In the genomic region with DNA sequence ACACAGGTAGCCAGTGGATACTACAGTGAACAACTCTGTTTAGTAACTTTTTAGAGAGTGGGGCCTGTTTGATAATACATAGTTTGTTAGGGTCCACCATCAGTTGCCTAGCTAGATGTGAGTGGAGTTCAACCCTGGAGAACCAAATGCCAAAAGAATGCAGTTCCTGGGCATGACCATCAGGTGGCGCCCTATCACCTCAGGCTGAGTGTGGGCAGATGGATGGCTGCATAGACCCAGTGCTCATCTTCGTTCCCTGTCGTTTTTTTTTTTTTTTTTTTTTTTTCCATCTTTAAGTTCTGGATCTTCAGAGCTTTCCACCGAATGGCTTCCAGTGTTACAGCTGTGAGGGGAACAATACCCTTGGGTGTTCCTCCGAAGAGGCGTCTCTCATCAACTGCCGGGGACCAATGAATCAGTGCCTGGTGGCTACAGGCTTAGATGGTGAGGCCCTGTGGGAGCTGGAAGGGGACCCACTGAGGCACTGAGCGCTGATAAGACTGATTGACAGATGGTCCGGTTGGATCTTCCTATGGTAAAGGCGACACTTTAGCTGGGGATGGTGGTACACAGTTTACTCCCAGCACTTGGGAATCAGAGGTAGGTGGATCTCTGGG, we compare ENCODE assay signal across 9 mouse cellular contexts. TPM values are rescaled to one million over a fixed set of nuclear protein-coding genes. Genes with fewer than 3 reads are reported as not detected.
DNase-seq lines count a peak whose midpoint lies in the region; ATAC-seq lines count a peak whose summit lies in the region.
"Had no signal": no experiment of that assay in that cellular context is flagged by ENCODE, and none has a peak within 500 bp of the region (broad histone marks: within the 10 kb centered on the region; RNA-seq: fewer than 3 reads in every experiment).

No protein-coding gene starts in this region.

- no peak overlapping the region for H3K27ac ChIP-seq in kidney, embryonic 14.5 days (ENCODE audit: low read depth, low read length)
- no peak overlapping the region for H3K27ac ChIP-seq in liver, embryonic 12.5 days
- H3K27ac ChIP-seq: liver, embryonic 15.5 days had no signal

- no peaks in the 10 kb centered on the region for H3K36me3 ChIP-seq in kidney, embryonic 14.5 days (ENCODE audit: control insufficient read depth, insufficient read depth, low read length)
- H3K36me3 ChIP-seq in liver, embryonic 12.5 days = peaks cover 8% of the 10 kb centered on the region; the same call in 1 of the 2 replicates

- 54% methylated on average over 10 of the region's 10 CpGs for WGBS in kidney, embryonic 14.5 days
- 53% methylated on average over 10 of the region's 10 CpGs for WGBS in liver, embryonic 12.5 days (ENCODE audit: insufficient replicate concordance)

- H3K4me2 ChIP-seq in kidney, embryonic 14.5 days (replicated peaks; ENCODE audit: low read depth, low read length) = no peak overlapping the region
- no peak overlapping the region for H3K4me2 ChIP-seq in liver, embryonic 12.5 days
- H3K4me2 ChIP-seq: liver, embryonic 15.5 days had no signal

- H3K9ac ChIP-seq in kidney, embryonic 14.5 days (ENCODE audit: low read depth, low read length) = no peak overlapping the region
- no peak overlapping the region for H3K9ac ChIP-seq in liver, embryonic 12.5 days
- H3K9ac ChIP-seq: liver, embryonic 15.5 days had no signal

- ATAC-seq in frontal cortex, adult (ENCODE audit: low TSS enrichment) = peak; percentile 46
- peak; percentile 41 for ATAC-seq in kidney, embryonic 14.5 days (ENCODE audit: low FRiP score, low TSS enrichment)
- 0 out of 2 replicates have a peak, but pooled peaks have one; percentile 25 for ATAC-seq in liver, embryonic 12.5 days

- H3K4me1 ChIP-seq in kidney, embryonic 14.5 days (ENCODE audit: control insufficient read depth, insufficient read depth, low read length) = no peaks in the 10 kb centered on the region
- no peaks in the 10 kb centered on the region for H3K4me1 ChIP-seq in liver, embryonic 12.5 days
- H3K4me1 ChIP-seq: liver, embryonic 15.5 days had no signal

- no peaks in the 10 kb centered on the region for H3K9me3 ChIP-seq in kidney, embryonic 14.5 days (ENCODE audit: control insufficient read depth, low read length)
- H3K9me3 ChIP-seq in liver, embryonic 12.5 days (replicated peaks) = peaks cover 3% of the 10 kb centered on the region; the same call in 1 of the 2 replicates
- H3K9me3 ChIP-seq: liver, embryonic 15.5 days had no signal

- no peak overlapping the region for H3K4me3 ChIP-seq in kidney, embryonic 14.5 days (ENCODE audit: low read length)
- no peak overlapping the region for H3K4me3 ChIP-seq in liver, embryonic 12.5 days
- H3K4me3 ChIP-seq: liver, embryonic 15.5 days had no signal

- no peaks in the 10 kb centered on the region for H3K27me3 ChIP-seq in kidney, embryonic 14.5 days (ENCODE audit: control insufficient read depth, insufficient read depth, low read length)
- peaks cover 10% of the 10 kb centered on the region for H3K27me3 ChIP-seq in liver, embryonic 12.5 days (replicated peaks)

- peak; percentile 15 for DNase-seq in ovary, postnatal 10 days (ENCODE audit: low spot score)
- no peak for DNase-seq in ovary, adult 18-20 months (ENCODE audit: low spot score)
- peak; percentile 78 for DNase-seq in cerebellum, adult 8-10 months
- DNase-seq in neural tube, embryonic 10.5 days (ENCODE audit: extremely low spot score, low spot score) = peak; percentile 73
- peak; percentile 62 for DNase-seq in testis, postnatal 14 days (ENCODE audit: low spot score)

RNA-seq across cellular contexts. Expression of gene Cadm4, which starts 7.8 kb away (rescaled TPM):
- 1.5 and 5.9 TPM in 2 replicates for polyA plus RNA-seq in kidney, embryonic 14.5 days (2014; fragmentation: Nextera tagmentation; extraction: Ambion mirVana)
- polyA plus RNA-seq in liver, embryonic 12.5 days (2016; fragmentation: Nextera tagmentation; extraction: Ambion mirVana) = 0.28 and 0.35 TPM in 2 replicates

RNA-seq across cellular contexts. Expression of gene Plaur, which starts 11.7 kb away (rescaled TPM):
- polyA plus RNA-seq in kidney, embryonic 14.5 days (2014; fragmentation: Nextera tagmentation; extraction: Ambion mirVana) = 14.1 TPM in 2 replicates
- polyA plus RNA-seq in liver, embryonic 12.5 days (2016; fragmentation: Nextera tagmentation; extraction: Ambion mirVana) = 2.6 and 2.8 TPM in 2 replicates

RNA-seq across cellular contexts. Expression of gene Irgc1, which starts 21.9 kb away (rescaled TPM):
- not detected in 2 replicates for polyA plus RNA-seq in kidney, embryonic 14.5 days (2014; fragmentation: Nextera tagmentation; extraction: Ambion mirVana)
- polyA plus RNA-seq in liver, embryonic 12.5 days (2016; fragmentation: Nextera tagmentation; extraction: Ambion mirVana) = not detected in 2 replicates

RNA-seq across cellular contexts. Expression of gene Zfp428, which starts 32.8 kb away (rescaled TPM):
- 54.5 and 70.3 TPM in 2 replicates for polyA plus RNA-seq in kidney, embryonic 14.5 days (2014; fragmentation: Nextera tagmentation; extraction: Ambion mirVana)
- polyA plus RNA-seq in liver, embryonic 12.5 days (2016; fragmentation: Nextera tagmentation; extraction: Ambion mirVana) = 12.4 and 14.2 TPM in 2 replicates

RNA-seq across cellular contexts. Expression of gene AC161166.1, which starts 38.2 kb away (rescaled TPM):
- 0.17 and 0.61 TPM in 2 replicates for polyA plus RNA-seq in kidney, embryonic 14.5 days (2014; fragmentation: Nextera tagmentation; extraction: Ambion mirVana)
- 0.20 and 0.24 TPM in 2 replicates for polyA plus RNA-seq in liver, embryonic 12.5 days (2016; fragmentation: Nextera tagmentation; extraction: Ambion mirVana)
- polyA plus RNA-seq: liver, embryonic 15.5 days had no signal
